Mouse (Mus musculus): ENCODE data around the gene C2cd4b. TPM values are rescaled to one million over a fixed set of nuclear protein-coding genes. Genes with fewer than 3 reads are reported as not detected.

The C2cd4b gene
- total RNA-seq (2014; rRNA removed) (4.2 and 5.1 TPM in 2 replicates), polyA plus RNA-seq (2015; fragmentation: Nextera tagmentation; extraction: Ambion mirVana) (3.0 and 3.2 TPM in 2 replicates)

DNA sequence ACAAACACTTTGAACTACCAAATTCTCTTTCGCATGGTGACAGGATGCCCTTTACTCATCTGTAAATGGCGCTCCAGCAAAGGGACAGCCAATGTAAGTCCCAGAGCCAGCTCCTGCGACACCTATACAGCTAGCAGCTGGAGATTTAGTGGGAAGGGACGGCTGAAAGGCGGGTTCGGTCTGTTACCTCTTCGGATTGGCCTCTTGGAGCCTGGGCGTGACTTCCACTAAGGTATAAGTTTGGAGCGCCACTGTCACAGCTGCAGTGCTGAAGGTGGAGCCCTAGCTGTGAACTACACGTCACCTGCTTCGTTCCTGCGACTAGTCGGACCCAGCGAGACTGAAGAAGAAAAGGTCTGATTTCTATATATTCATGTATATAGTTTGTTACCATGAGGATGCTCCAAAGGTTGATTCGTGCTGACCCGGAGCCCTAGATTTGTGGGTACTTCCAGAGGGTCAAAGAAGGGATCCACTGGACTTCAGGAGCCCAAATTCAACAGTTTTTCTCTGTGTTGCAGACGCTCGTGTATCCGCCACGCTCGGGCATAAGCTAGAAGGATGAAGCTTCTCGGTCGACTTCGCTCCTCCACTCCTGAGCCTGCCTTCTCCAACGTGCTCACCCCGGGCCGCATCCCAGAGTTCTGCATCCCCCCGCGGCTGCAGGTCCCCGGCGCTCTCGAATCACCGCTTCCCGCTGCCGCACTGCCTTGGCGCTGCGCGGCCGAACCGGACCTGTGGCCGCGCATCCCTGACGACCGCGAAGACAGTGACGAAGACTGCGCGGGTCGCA, at the start of gene C2cd4b:
C2cd4b (plus strand) TSS at position 275 of the 793 bp plus-strand sequence.
- no peaks in the 10 kb centered on the region for H3K36me3 ChIP-seq (ENCODE audit: insufficient read depth, low read length)
- no peaks in the 10 kb centered on the region for H3K27me3 ChIP-seq (ENCODE audit: insufficient read depth, low read length)
- DNase-seq (ENCODE audit: low spot score) = peak; percentile 61
- H3K4me2 ChIP-seq (ENCODE audit: low read depth, low read length, poor library complexity, severe bottlenecking) = peak within 1 kb of the TSS; percentile 88
- no peaks in the 10 kb centered on the region for H3K9me3 ChIP-seq (ENCODE audit: low read length)
- peak within 1 kb of the TSS; percentile 65 for H3K27ac ChIP-seq (ENCODE audit: low read depth, low read length)
- 0 out of 2 replicates have a peak, but pooled peaks have one; percentile 44 for ATAC-seq (ENCODE audit: low FRiP score)
- no peaks in the 10 kb centered on the region for H3K4me1 ChIP-seq (ENCODE audit: insufficient read depth, low read length)
- peak within 1 kb of the TSS; percentile 63 for H3K4me3 ChIP-seq (ENCODE audit: low read depth, low read length)
- H3K9ac ChIP-seq (replicated peaks; ENCODE audit: low read length, poor library complexity, severe bottlenecking) = peak within 1 kb of the TSS; percentile 65
- no peak for TF ChIP-seq CTCF (IDR thresholded peaks at IDR 0.05)
- WGBS = 1% methylated on average over 49 of the region's 49 CpGs

DNA sequence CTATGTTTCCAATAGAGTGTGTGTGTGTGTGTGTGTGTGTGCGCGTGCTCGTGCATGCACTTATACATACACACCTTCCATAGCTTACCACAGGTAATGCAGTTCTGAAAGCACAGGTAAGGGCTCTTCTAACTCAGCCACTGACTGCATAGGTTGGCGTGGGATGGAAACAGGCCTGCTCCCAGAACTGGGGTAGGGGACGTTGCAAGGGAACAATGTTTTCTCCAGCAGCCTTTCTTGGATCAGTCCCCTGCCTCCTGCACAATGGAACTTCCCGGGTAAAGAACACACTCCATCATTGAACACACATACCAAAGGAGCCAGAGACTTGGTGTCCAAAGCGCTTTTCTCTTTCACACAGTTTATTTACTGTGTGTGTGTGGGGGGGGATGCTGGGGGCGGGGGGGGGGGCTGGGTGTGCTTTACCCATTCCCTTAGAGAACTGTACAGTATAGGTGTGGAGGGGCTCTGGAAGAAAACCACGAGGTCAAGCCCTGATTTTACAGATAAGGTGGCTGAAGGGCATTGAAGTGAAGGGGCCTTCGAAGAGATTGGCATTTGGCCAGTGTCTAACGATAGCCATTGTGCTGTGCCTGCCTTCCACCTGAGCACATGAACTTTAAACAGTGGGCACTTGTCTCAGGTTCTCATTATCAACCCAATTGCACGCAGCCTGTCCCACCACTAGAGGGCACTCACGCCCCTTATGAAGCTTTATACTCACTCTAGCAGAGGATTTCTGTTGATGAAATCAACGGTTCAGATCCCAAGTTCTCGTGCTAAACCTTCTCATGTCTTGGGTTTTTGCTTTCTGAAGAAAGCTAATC, 48.0 kb upstream of the C2cd4b start:
- ATAC-seq (ENCODE audit: low FRiP score) = no peak
- no peaks in the 10 kb centered on the region for H3K27me3 ChIP-seq (ENCODE audit: insufficient read depth, low read length)
- no peaks in the 10 kb centered on the region for H3K4me1 ChIP-seq (ENCODE audit: insufficient read depth, low read length)
- 41% methylated on average over 15 of the region's 15 CpGs for WGBS
- H3K27ac ChIP-seq (ENCODE audit: low read depth, low read length) = no peak overlapping the region
- no peaks in the 10 kb centered on the region for H3K9me3 ChIP-seq (ENCODE audit: low read length)
- no peak overlapping the region for H3K9ac ChIP-seq (replicated peaks; ENCODE audit: low read length, poor library complexity, severe bottlenecking)
- H3K4me3 ChIP-seq (ENCODE audit: low read depth, low read length) = no peak overlapping the region
- H3K4me2 ChIP-seq (ENCODE audit: low read depth, low read length, poor library complexity, severe bottlenecking) = no peak overlapping the region
- H3K36me3 ChIP-seq (ENCODE audit: insufficient read depth, low read length) = no peaks in the 10 kb centered on the region
- DNase-seq (ENCODE audit: low spot score) = peak; percentile 74
- TF ChIP-seq CTCF (IDR thresholded peaks at IDR 0.05) = peak; percentile 85

DNA sequence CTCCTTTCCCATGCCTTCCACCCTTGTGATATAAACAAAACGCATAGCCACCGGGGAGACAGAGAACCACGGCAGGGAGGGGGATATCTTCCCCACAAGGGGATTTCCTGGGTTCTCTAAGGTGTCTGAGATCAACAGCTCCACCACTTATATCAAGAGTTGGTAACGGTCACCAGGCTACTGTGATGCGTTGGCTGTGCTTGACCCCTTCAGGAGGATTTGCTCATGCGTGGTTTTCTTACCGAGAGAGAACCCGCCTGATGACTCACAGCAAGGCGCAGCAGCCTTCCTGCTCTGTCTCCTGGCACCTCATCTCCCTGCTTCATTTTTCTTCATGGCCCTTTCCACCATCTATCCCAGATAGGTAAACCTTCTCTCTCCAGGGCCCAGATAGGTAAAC, 47.1 kb upstream of the C2cd4b start:
- 81% methylated on average over 9 of the region's 9 CpGs for WGBS
- no peak overlapping the region for H3K4me2 ChIP-seq (ENCODE audit: low read depth, low read length, poor library complexity, severe bottlenecking)
- DNase-seq (ENCODE audit: low spot score) = no peak
- no peaks in the 10 kb centered on the region for H3K27me3 ChIP-seq (ENCODE audit: insufficient read depth, low read length)
- TF ChIP-seq CTCF (IDR thresholded peaks at IDR 0.05) = no peak
- no peak for ATAC-seq (ENCODE audit: low FRiP score)
- no peak overlapping the region for H3K9ac ChIP-seq (replicated peaks; ENCODE audit: low read length, poor library complexity, severe bottlenecking)
- no peaks in the 10 kb centered on the region for H3K4me1 ChIP-seq (ENCODE audit: insufficient read depth, low read length)
- H3K36me3 ChIP-seq (ENCODE audit: insufficient read depth, low read length) = no peaks in the 10 kb centered on the region
- H3K4me3 ChIP-seq (ENCODE audit: low read depth, low read length) = no peak overlapping the region
- no peak overlapping the region for H3K27ac ChIP-seq (ENCODE audit: low read depth, low read length)
- no peaks in the 10 kb centered on the region for H3K9me3 ChIP-seq (ENCODE audit: low read length)

DNA sequence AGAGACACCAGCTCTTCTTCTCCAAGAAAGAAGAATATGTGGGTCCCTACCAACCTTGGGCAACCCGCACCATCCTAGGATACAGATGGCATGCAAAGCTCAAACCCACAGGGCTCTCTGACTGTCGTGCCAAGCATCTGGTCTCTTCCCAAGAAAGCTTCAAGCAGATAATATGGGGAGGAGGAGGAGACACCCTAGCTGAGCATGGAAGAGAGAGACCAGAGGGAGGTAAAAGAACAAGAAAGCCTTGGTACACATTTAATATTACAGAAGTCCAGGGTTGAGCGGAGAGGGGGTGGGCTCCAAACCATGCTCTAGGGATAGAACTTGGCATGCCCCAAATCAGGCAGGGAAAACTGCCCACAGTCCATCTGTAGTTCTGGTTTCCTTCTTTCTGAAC, 42.2 kb upstream of the C2cd4b start:
- H3K36me3 ChIP-seq (ENCODE audit: insufficient read depth, low read length) = no peaks in the 10 kb centered on the region
- H3K27me3 ChIP-seq (ENCODE audit: insufficient read depth, low read length) = no peaks in the 10 kb centered on the region
- no peak overlapping the region for H3K27ac ChIP-seq (ENCODE audit: low read depth, low read length)
- no peak overlapping the region for H3K4me2 ChIP-seq (ENCODE audit: low read depth, low read length, poor library complexity, severe bottlenecking)
- 85% methylated on average over 3 of the region's 3 CpGs for WGBS
- ATAC-seq (ENCODE audit: low FRiP score) (no peak), DNase-seq (ENCODE audit: low spot score) (no peak)
- no peaks in the 10 kb centered on the region for H3K4me1 ChIP-seq (ENCODE audit: insufficient read depth, low read length)
- no peak overlapping the region for H3K9ac ChIP-seq (replicated peaks; ENCODE audit: low read length, poor library complexity, severe bottlenecking)
- H3K9me3 ChIP-seq (ENCODE audit: low read length) = no peaks in the 10 kb centered on the region
- H3K4me3 ChIP-seq (ENCODE audit: low read depth, low read length) = no peak overlapping the region
- no peak for TF ChIP-seq CTCF (IDR thresholded peaks at IDR 0.05)

DNA sequence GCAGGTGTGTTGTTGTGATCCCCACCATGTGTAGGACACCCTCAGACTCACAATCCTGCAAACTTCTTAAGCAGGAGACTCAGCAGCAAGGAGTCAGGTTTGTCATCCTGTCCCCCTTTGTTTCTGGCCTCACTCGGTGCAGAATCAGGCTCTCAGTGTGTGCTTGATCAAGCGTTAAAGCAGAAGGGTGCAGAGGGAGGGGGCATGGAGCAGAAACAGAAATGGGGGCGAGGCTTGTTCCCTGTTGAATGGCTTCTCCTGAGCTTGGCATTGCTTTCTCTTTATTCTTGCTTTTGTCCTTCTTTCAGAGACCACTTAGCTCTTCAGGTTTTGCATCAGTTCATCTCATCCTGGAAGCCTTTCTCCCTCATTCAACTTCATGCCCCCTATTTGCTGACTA, 40.6 kb upstream of the C2cd4b start:
- Histone ChIP-seq H3K4me3 (ENCODE audit: low read depth, low read length) (no peak overlapping the region), H3K9me3 (ENCODE audit: low read length) (no peaks in the 10 kb centered on the region), H3K4me1 (ENCODE audit: insufficient read depth, low read length) (no peaks in the 10 kb centered on the region), H3K27ac (ENCODE audit: low read depth, low read length) (no peak overlapping the region), H3K9ac (replicated peaks; ENCODE audit: low read length, poor library complexity, severe bottlenecking) (no peak overlapping the region), H3K4me2 (ENCODE audit: low read depth, low read length, poor library complexity, severe bottlenecking) (no peak overlapping the region), H3K27me3 (ENCODE audit: insufficient read depth, low read length) (no peaks in the 10 kb centered on the region), H3K36me3 (ENCODE audit: insufficient read depth, low read length) (no peaks in the 10 kb centered on the region)
- 15% methylated on average over 3 of the region's 3 CpGs for WGBS
- no peak for TF ChIP-seq CTCF (IDR thresholded peaks at IDR 0.05)
- DNase-seq (ENCODE audit: low spot score) = no peak
- ATAC-seq (ENCODE audit: low FRiP score) = no peak

DNA sequence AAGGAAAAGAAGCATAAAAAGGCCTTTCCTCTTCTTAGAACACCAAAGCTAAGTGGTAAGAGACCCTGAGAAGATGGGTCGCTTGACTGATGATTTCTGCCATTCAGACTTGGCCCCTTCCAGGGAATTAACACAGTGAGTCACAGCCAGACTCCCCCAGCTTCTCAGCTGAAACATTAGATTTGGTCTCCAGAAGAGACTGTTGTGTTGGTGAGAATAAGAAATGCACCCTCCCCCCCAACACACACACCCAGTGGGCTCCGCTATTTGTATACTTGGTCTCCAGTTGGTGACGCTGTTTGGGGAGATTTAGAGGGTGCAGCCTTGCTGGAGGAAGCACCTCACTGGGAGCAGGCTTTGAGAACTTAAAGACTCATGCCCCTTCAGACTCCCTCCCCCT, 39.1 kb upstream of the C2cd4b start:
- no peaks in the 10 kb centered on the region for H3K27me3 ChIP-seq (ENCODE audit: insufficient read depth, low read length)
- ATAC-seq (ENCODE audit: low FRiP score) = no peak
- TF ChIP-seq CTCF (IDR thresholded peaks at IDR 0.05) = no peak
- no peak overlapping the region for H3K4me2 ChIP-seq (ENCODE audit: low read depth, low read length, poor library complexity, severe bottlenecking)
- no peaks in the 10 kb centered on the region for H3K36me3 ChIP-seq (ENCODE audit: insufficient read depth, low read length)
- H3K4me1 ChIP-seq (ENCODE audit: insufficient read depth, low read length) = no peaks in the 10 kb centered on the region
- 76% methylated on average over 3 of the region's 3 CpGs for WGBS
- no peak overlapping the region for H3K27ac ChIP-seq (ENCODE audit: low read depth, low read length)
- no peak overlapping the region for H3K9ac ChIP-seq (replicated peaks; ENCODE audit: low read length, poor library complexity, severe bottlenecking)
- H3K4me3 ChIP-seq (ENCODE audit: low read depth, low read length) = no peak overlapping the region
- H3K9me3 ChIP-seq (ENCODE audit: low read length) = no peaks in the 10 kb centered on the region
- DNase-seq (ENCODE audit: low spot score) = no peak

All from midbrain, postnatal 0 days (tissue).